Mouse (Mus musculus) monocyte, adult 59 days (primary cell): ENCODE measurements around the gene Hnrnpm. TPM values are rescaled to one million over a fixed set of nuclear protein-coding genes. Genes with fewer than 3 reads are reported as not detected.

Experiments
- total RNA-seq, 2 experiments: library from RNA; stranded (reverse); gene quantifications; one replicate each; pipeline ENCODE4 v1.2.4; 2023

Hnrnpm gene
- 100 to 1,000 TPM; 235 to 317 TPM for total RNA-seq

GRCm38 (mm10) chr17:33686760-33687159 lies at the start of gene Hnrnpm:
TSS of gene Hnrnpm (minus strand) at chr17:33686860.

GRCm38 (mm10) chr17:33718384-33718881 lies 31.8 kb upstream of the Hnrnpm start, which contains the start of gene March2:
TSS of gene March2 (minus strand) at chr17:33718670.

GRCm38 (mm10) chr17:33637516-33638276 lies 49.0 kb downstream of the Hnrnpm start, which contains the start of gene Pram1:
TSS of gene Pram1 (plus strand) at chr17:33638056.

GRCm38 (mm10) chr17:33628621-33629486 lies 57.8 kb downstream of the Hnrnpm start, which contains the start of gene Zfp414:
TSS of gene Zfp414 (plus strand) at chr17:33629090.

Other genes starting within 250 kb of the Hnrnpm start
- gene Adamts10, start 162.7 kb downstream of the Hnrnpm start, total RNA-seq, result 100 to 1,000 TPM in 1 of 2 experiments, 10 to 100 TPM in 1; 76.0 to 104 TPM
- 100 to 1,000 TPM; 480 to 526 TPM for gene Myo1f, start 131.2 kb downstream of the Hnrnpm start, total RNA-seq
- gene Zfp414, start 57.8 kb downstream of the Hnrnpm start, total RNA-seq, result 10 to 100 TPM; 49.5 to 51.0 TPM
- gene Pram1, start 48.8 kb downstream of the Hnrnpm start, total RNA-seq, result 10 to 100 TPM; 28.9 to 42.0 TPM
- 10 to 100 TPM; 56.4 to 61.5 TPM for gene March2, start 31.8 kb upstream of the Hnrnpm start, total RNA-seq
- gene Rab11b, start 73.7 kb upstream of the Hnrnpm start, total RNA-seq, result 100 to 1,000 TPM; 210 to 222 TPM
- 1 to 10 TPM; 5.3 to 7.1 TPM for gene Angptl4, start 95.0 kb upstream of the Hnrnpm start, total RNA-seq
- 10 to 100 TPM; 17.2 to 17.8 TPM for gene Kank3, start 123.7 kb upstream of the Hnrnpm start, total RNA-seq
- 1,000 to 10,000 TPM; 2,442 to 2,474 TPM for gene Rps28, start 137.7 kb upstream of the Hnrnpm start, total RNA-seq
- gene Ndufa7, start 137.7 kb upstream of the Hnrnpm start, total RNA-seq, result 100 to 1,000 TPM; 123 to 158 TPM
- gene Cd320, start 156.2 kb upstream of the Hnrnpm start, total RNA-seq, result 1 to 10 TPM; 1.8 to 2.6 TPM
- gene Gm7029, start 187.0 kb upstream of the Hnrnpm start, total RNA-seq, result not detected
- gene Kifc1, start 203.8 kb upstream of the Hnrnpm start, total RNA-seq, result 1 to 10 TPM; 1.1 to 2.9 TPM
- gene Platr17, start 218.3 kb upstream of the Hnrnpm start, total RNA-seq, result 1 to 10 TPM in 1 of 2 experiments, not detected in 1; 4.0 TPM
- 10 to 100 TPM; 74.9 to 76.2 TPM for gene Daxx, start 222.6 kb upstream of the Hnrnpm start, total RNA-seq
- gene Tapbp, start 229.0 kb upstream of the Hnrnpm start, total RNA-seq, result 100 to 1,000 TPM; 399 to 458 TPM
- 10 to 100 TPM; 32.1 to 39.3 TPM for gene Zbtb22, start 229.0 kb upstream of the Hnrnpm start, total RNA-seq
- 100 to 1,000 TPM; 186 to 207 TPM for gene Rgl2, start 242.7 kb upstream of the Hnrnpm start, total RNA-seq